Mouse (Mus musculus) myocyte (in vitro differentiated cells): ENCODE measurements around the gene Psmb1.

Experiments
- CEBPB ChIP-seq: IDR thresholded peaks from 2 replicates; pipeline ENCODE4 v1.6.1; 2011; ENCODE audit warnings: mild to moderate bottlenecking, moderate library complexity; ENCODE audit not compliant: poor library complexity, insufficient read depth, severe bottlenecking
- MYOG ChIP-seq, 3 experiments: IDR thresholded peaks; one replicate each; pipeline ENCODE4 v1.6.1; 2011; ENCODE audit warnings: control low read depth in 2 of 3, low read depth in 2 of 3, mild to moderate bottlenecking in 2 of 3; ENCODE audit not compliant: insufficient read length in 2 of 3, control insufficient read depth in 1 of 3, insufficient read depth in 1 of 3
- POLR2A ChIP-seq: IDR thresholded peaks from one replicate; pipeline ENCODE4 v1.6.1; 2011; ENCODE audit warnings: low read depth, mild to moderate bottlenecking, control low read depth, moderate library complexity; ENCODE audit not compliant: insufficient read length
- REST ChIP-seq: IDR thresholded peaks from one replicate; pipeline ENCODE4 v1.6.1; 2011; ENCODE audit warnings: mild to moderate bottlenecking, control low read depth, moderate library complexity; ENCODE audit not compliant: insufficient read depth, insufficient read length
- TCF12 ChIP-seq: IDR thresholded peaks from one replicate; pipeline ENCODE4 v1.6.1; 2011; ENCODE audit warnings: mild to moderate bottlenecking, control low read depth; ENCODE audit not compliant: poor library complexity, insufficient read depth, severe bottlenecking

DNA sequence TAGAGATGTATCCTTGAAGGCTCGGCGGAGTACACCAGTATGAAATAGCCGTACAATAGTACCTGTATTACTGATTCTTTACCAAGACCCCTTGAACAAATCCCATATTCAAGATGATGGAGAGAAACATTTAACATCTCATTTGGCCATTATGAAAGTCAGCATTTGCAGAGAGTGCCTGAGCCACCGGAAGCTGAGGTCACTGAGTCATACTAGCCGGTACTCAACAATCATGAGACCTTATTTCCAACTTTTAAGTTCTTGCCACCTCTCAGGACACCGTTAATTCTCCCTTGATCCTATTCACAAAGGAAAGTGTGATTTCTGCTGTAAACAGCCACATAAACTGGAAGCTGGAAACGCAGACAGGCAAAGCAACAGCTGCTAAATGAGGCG, 59.5 kb downstream of the Psmb1 start:
- TF ChIP-seq CEBPB (no peak), POLR2A (no peak), REST (no peak), TCF12 (no peak), MYOG (IDR thresholded peaks at IDR 0.05; ENCODE audit: control insufficient read depth in 1 of 3, insufficient read depth in 1 of 3, insufficient read length in 2 of 3, low read depth in 2 of 3) (peak in 1 of 3 experiments; percentile 10)
